Mouse (Mus musculus) telencephalon, adult 2 months (tissue): ENCODE results near the gene Map4k5.

Experiments
- DNase-seq: peaks from one replicate; pipeline ENCODE4 v3.0.0-alpha.2; 2011; ENCODE audit warnings: low read depth, low spot score

Gene Map4k5

DNA sequence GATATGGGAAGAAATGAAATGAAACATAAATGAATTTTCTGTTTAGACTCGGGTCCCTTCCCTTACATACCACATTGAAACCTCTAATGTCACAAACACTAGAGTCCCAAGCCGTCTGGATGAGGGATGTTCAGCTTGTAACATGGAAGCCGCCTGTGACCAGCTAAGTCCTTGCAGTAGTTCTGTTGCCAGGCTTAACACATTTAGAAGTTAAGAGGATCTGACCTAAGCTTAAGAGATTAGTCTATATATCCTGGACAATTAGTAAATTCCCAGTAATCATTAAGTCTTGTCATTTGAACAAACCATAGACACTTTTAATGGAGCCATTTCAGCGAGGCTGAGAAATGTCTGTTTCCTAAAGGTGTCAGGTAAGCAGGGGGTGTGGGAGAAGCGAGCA is 137.0 kb downstream of the Map4k5 start:
- no peak for DNase-seq

GRCm38 (mm10) chr12:69753936-69754335 is 139.1 kb downstream of the Map4k5 start:
- DNase-seq: no peak
